Mouse (Mus musculus) C2C12 (cell line): ENCODE measurements around the gene Cd320.

Source experiments
- CEBPB ChIP-seq: IDR thresholded peaks from one replicate; pipeline ENCODE4 v1.6.1; 2011; ENCODE audit warnings: low read depth, mild to moderate bottlenecking, control low read depth, moderate library complexity
- CTCF ChIP-seq: IDR thresholded peaks from one replicate; pipeline ENCODE4 v1.5.1; 2011; ENCODE audit not compliant: control insufficient read depth, insufficient read depth, insufficient read length
- MAX ChIP-seq: IDR thresholded peaks from one replicate; pipeline ENCODE4 v1.6.1; 2011; ENCODE audit warnings: mild to moderate bottlenecking, control low read depth
- MYOD1 ChIP-seq: IDR thresholded peaks from one replicate; pipeline ENCODE4 v1.6.1; 2011; ENCODE audit warnings: low read depth; ENCODE audit not compliant: control insufficient read depth, insufficient read length
- USF1 ChIP-seq: IDR thresholded peaks from one replicate; pipeline ENCODE4 v1.6.1; 2011; ENCODE audit warnings: low read depth, mild to moderate bottlenecking, control low read depth, moderate library complexity

GRCm38 (mm10) chr17:33804205-33804604, 38.7 kb upstream of the Cd320 start:
- TF ChIP-seq CTCF (no peak), USF1 (no peak), CEBPB (no peak), MAX (no peak), MYOD1 (no peak)
